Mouse (Mus musculus) embryo, embryonic 9.5 days (tissue): ENCODE results near the gene Gng7.

ENCODE experiments used
- DNase-seq: peaks from one replicate; pipeline ENCODE4 v3.0.0-alpha.2; 2017; ENCODE audit errors: extremely low spot score

The Gng7 gene

DNA sequence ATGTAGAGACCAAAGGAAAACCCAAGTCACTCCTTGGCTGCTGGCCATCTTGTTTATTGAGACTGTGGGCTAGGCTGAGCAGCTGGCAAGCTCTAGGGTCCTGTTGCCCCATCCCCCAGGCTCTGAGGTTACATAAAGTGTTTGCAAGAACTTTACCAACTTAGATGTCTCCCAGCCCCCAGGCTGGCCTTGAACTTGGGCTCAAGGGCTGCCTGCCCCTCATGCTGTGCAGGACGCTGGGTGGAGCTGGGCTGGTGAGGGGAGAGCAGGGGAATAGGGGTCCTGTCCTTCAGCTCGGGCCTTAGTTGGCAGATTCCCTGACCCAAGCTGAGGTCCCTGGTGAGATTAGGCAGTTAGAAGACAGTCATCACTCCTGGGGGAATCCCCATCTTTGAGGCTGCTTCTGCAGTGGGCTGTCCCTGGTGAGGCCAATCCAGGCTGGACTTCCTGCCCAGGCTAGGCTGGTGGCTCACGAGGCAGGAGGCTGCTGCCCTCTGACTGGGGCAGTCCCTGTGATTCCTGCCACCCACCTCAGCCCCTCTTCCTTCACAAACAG, 47.6 kb downstream of the Gng7 start:
- DNase-seq = no peak

DNA sequence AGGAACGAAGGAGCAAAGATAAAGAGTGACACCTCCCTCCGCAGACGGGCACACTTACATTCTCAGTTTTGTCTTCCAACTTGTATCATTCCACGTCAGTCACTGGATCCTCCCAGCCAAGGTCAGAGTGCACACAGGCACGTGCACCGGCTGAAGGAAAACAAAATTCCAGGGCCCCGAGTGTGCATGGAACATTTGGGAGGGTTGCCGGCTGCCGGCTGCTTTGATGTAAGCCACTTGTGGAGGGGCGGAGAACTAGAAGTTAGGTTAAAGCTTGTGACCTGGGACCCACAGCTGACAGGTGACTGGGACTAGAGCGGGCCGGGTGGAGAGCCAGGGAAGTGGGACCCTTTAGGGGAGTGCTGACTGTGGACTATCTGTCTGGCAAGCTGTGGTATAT, 48.4 kb downstream of the Gng7 start:
- DNase-seq = no peak

DNA sequence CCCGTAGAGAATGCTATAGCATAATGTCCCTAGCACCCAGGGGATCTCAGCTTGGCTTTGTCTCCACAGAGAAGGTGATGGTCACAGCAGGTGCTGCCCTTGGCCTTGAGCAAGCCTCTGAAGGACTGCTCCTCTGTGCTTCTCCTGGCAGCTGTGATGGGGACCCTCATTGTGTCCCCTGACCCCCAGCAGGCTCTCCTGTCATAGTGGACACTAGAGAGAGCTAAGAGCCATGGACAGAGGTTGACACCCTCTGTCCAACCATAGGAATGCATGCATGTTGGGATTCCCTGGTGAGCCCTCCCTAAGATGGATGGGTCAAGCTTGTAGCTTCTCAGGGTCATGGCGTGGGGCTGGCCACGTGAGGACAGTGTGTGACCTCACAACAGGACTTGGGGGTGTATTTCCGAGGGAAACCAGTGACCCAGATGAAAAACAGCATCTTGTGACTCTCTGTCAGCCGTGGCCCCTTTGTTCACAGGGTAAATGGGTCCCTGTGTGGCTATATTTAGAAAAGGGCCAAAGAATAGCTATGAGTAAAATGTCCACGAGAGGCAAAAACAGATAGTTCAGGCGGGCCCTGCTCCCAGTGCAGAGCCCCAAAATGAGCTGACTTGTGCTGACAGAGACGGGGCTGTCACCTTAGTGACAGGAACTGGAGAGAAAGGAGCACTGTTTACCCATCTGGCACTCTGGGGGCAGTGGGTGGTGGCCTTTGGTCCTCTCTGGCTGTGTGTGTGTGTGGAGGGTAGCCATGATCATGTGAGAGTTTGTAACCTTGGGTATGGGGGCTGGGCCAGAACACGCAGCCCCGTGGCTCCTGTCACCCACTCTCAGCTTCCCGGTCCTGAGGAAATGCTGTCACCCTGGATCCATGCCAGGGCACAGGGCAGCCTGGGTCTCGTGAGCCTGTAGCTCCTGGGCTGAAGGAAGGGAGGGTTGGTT, 51.4 kb downstream of the Gng7 start:
- no peak for DNase-seq

DNA sequence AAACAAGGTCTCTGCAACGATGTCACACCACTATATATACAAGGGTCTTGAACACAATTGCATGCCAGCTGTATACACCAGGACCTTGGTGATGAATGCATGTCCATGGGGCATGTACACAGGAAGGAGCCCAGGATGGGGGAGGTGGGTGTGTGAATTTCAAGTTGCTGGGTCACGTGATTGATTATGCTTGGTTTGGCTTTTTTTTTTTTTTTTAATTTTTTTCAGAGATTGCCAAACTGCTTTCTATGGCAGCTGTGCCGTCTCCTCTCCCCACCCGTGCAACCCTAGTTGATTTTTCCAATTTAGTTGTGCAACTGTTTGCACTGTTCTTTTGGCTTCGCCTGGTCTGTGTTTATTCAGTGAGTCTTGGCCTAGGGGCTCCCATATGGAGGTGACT, 52.2 kb downstream of the Gng7 start:
- no peak for DNase-seq

DNA sequence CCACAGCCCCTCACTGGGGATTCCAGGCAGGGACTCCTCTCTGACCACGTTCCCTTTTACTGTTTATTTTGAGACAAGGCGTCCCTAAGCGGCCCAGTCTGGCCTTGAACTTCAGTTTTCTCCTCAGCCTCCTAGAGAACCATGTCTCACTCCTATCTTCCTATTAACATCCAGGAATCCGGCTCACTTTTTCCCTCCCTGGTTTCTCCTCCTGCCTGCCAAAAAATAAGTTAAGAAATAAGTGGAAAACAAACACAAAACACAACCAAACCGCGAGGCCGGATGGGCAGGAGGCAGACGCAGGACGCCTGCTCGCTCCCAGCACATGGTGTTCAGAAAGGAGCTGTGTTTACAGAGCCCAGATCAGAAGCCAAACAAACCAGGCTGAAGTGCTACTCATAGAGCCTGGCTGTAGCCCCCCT, 52.7 kb downstream of the Gng7 start:
- DNase-seq = no peak

- peak; percentile 82 for DNase-seq
Observed at GRCm38 (mm10) chr10:80960551-80961508, 53.9 kb downstream of the Gng7 start.

GRCm38 (mm10) chr10:80958979-80959637, 55.6 kb downstream of the Gng7 start:
- no peak for DNase-seq

DNA sequence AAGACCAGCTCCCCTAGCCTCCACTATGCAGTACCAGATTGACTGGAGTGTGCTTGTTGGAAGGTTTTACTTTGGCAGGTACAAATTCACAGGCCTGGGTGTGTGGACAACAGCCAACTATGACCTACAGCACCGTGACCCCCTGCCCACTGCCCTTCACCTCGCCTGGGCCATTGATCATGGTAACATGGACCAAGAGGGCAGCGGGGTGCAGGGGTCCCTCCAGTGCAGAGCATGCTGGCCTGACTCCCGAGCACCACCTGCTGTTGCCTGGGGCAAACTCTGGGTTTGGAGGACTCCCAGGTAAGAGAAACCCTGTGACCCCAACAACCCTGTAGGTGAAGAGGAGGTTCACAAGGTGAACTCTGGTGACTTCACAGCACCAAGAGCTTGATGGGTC, 57.0 kb downstream of the Gng7 start:
- no peak for DNase-seq

- no peak for DNase-seq
Observed at GRCm38 (mm10) chr10:80956901-80957300, 57.8 kb downstream of the Gng7 start.

- DNase-seq = no peak
Observed at GRCm38 (mm10) chr10:80956385-80956784, 58.4 kb downstream of the Gng7 start.

DNA sequence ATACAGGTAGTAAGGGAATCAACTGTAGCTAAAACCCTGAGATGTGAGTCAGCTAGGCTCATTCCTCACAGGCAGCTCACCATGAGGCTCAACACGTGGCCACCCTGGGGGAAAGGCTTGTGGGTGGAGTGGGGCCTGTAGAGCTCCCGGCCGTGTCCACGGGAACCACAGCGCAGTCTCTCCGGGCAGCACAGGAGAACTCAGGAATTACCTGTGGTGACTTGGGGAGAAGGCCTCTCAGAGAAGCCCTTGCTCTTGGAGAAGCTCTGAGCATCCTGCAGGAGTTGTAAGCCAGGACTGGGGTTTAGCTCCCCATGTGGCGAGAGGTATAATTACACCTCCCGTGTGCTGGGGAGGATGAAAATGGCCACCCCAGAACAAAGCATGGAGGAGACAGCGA, 59.2 kb downstream of the Gng7 start:
- DNase-seq = peak; percentile 64

GRCm38 (mm10) chr10:80954843-80955242, 59.9 kb downstream of the Gng7 start:
- no peak for DNase-seq

DNA sequence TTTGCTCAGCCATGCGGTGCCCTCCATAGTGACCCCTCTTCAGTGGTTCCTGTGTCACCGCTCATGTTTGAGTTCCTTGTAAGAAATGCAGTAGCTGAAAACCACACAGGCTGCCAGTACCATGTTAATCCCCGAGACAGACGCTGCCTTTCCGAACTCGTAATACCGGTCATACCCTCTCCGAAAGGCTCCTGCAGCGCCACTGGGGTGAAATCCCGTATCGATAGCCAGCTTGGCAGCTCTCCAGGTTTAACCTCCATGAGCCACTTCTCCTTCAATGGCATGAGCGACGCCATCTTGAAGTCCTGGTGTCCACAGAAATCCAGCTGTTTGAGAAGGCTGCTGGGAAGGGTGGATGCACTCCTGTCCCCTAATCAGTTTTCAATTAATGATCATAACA, 60.3 kb downstream of the Gng7 start:
- no peak for DNase-seq

GRCm38 (mm10) chr10:80952449-80952848, 62.3 kb downstream of the Gng7 start:
- no peak for DNase-seq

DNA sequence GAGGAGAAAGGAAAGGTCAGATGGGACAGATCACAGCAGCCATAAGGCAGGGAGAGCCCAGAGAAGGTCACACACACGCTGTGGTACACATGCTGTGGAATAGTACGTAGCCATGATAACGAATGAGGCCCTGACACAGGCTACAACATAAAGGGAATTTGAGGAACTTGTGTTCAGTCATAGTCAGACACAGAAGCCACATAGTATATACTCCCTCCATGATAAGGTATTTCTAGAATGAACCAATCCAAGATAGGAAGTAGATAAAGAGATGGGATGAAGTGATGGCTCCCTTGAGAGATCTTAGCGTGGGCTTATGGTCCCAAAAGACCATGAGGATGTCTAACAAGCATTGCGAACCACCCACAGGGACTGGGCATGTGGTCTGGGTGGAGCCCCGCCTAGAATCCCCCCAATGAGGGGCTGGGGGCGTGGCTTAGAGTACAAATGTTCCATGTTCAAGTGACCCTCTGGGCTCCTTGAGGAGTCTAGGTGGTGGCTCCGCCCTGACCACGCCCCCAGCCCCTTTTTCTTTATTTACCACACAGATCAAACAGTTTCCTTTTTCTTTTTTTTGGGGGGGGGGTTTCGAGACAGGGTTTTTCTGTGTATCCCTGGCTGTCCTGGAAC, 62.9 kb downstream of the Gng7 start:
- DNase-seq = no peak

- DNase-seq = no peak
Observed at GRCm38 (mm10) chr10:80950314-80950713, 64.4 kb downstream of the Gng7 start.

DNA sequence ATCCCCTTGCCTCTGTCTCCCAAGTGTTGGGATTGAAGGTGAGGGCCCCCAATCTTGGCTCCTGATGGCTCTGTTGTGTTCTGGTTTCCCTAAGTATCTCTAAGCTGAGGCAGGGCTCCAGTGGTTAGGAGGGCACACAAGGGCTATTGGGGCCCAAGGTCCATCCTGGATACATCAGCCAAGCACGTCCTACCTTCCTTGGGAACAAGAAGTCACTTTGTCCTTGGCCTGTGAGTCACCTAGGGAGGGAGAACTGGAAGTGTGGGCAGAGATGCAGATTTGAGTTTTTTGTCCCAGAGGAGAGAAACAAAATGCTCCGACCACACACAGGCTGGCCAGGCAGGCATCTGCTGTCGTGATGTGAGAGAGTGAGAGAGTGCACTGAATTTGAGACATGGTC, 65.7 kb downstream of the Gng7 start:
- no peak for DNase-seq

DNA sequence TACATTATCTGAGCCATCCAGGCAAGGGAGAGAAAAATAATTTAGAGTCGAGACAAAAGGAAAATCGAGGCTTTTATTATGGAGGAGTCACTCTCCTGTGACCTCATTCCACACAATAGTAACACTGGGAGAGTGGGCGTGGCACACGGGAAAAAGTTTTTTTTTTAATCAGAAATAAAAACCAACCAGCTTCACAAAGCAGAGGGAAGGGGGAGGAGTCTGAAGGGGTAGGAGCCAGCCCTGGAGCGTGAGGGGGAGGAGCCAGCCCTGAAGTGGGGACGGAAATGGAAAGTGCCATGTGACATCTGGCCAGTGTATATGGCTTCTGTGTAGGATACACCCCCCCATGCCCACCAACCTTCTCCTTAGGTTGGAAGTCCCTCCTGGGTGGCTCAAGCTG, 66.2 kb downstream of the Gng7 start:
- DNase-seq = no peak

DNA sequence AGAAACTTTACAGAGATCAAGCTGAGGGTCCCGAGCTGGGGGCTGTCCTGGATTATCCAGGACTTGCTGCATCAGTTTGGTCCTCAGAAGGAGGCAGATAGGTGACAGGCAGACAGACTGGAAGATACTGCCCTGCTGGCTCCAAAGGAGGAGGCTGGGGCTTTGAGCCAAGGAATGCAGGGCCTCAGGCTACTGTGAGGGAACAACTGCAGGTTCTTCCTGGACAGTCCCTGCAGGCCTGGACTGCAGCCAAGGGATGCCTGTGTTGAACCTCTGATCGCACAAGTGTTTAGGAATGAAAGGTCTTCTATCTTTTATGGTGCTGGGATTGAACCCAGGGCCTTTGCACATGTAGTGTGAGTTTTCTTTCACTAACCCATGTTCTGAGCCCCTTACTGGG, 66.9 kb downstream of the Gng7 start:
- no peak for DNase-seq

DNA sequence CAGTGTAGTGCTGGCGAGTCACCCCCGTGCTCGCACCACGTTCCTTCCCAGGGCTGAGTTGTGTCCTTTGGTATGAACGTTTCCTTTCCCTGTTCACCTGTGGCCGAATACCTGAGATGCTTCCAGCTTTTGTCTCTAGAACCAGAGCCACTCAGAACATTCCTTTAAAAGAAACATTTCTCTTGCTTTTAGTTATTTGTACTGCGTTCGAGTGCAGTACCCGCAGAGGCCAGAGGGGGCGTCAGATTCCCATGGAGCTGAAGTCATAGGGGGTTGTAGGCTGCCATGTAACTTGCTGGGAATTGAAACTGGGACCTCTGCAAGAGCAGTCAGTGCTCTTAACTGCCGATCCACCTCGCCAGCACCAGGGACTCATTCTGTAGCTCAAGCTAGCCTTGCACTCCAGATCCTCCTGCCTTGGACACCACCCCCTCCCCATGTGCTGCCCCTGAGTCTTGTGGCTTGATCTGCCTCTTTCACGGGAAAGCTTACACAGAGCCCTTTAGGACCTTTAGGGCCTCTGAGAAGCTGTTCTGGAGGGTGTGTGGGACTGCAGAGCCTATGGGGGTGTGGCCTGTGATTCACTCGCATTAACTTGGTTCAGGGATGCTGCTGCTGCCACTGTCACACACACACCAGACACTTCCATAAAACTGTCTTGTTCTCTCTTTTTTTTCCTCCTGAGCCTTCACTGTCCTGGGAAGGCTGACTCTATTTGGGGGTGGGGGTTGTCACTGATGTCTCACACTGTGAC, 67.9 kb downstream of the Gng7 start:
- DNase-seq = no peak

GRCm38 (mm10) chr10:80944231-80944630, 70.5 kb downstream of the Gng7 start:
- DNase-seq = no peak
